Mouse (Mus musculus): ENCODE measurements around the gene 4930544D05Rik. TPM values are rescaled to one million over a fixed set of nuclear protein-coding genes. Genes with fewer than 3 reads are reported as not detected.

Gene 4930544D05Rik
- polyA plus RNA-seq, 1 experiment from 2014 or later = not detected

DNA sequence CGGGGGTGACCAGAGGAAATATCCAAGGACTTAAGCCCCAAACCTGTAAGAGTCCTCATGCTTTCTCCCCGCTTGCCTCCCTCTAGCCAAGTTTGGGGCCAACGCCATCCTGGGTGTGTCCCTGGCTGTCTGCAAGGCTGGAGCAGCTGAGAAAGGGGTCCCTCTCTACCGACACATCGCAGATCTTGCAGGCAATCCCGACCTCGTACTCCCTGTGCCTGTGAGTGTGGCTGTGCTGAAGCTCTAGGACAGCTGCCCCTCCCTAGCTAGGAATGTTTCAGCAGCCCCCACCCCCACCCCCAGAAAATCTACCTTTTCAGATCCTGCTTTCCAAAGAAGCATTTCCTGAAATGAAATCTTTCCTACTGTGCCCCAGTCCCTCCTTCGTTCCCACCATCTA lies 43.3 kb downstream of the 4930544D05Rik start:
- Histone ChIP-seq H3K27me3 (ENCODE audit: control insufficient read depth, insufficient read depth, low read length) (no peaks in the 10 kb centered on the region), H3K4me3 (ENCODE audit: low read depth, low read length) (no peak overlapping the region), H3K4me2 (ENCODE audit: low read depth) (no peak overlapping the region), H3K9ac (ENCODE audit: low read length) (no peak overlapping the region), H3K4me1 (ENCODE audit: control insufficient read depth, insufficient read depth, low read length) (peaks cover 9% of the 10 kb centered on the region), H3K36me3 (ENCODE audit: control insufficient read depth, insufficient read depth, low read length) (peaks cover 6% of the 10 kb centered on the region; the same call in 1 of the 2 replicates), H3K27ac (ENCODE audit: low read depth, low read length) (no peak overlapping the region), H3K9me3 (ENCODE audit: control insufficient read depth, low read length) (no peaks in the 10 kb centered on the region)
- DNase-seq (ENCODE audit: low spot score) (no peak), ATAC-seq (ENCODE audit: insufficient read depth, low FRiP score, low TSS enrichment) (no peak)
- 81% methylated on average over 8 of the region's 8 CpGs for WGBS

DNA sequence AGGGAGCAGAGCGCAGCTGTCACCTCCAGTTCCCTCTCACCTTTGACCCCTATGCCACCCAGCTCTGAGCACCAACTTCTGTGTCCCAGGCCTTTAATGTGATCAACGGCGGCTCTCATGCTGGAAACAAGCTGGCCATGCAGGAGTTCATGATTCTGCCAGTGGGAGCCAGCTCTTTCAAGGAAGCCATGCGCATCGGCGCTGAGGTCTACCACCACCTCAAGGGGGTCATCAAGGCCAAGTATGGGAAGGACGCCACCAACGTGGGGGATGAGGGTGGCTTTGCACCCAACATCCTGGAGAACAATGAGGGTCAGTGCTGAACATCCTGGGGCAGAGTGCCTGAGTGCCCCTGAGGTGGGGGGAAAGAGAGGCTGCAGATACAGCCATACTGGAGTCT lies 44.9 kb downstream of the 4930544D05Rik start:
- no peaks in the 10 kb centered on the region for H3K27me3 ChIP-seq (ENCODE audit: control insufficient read depth, insufficient read depth, low read length)
- no peak overlapping the region for H3K27ac ChIP-seq (ENCODE audit: low read depth, low read length)
- ATAC-seq (ENCODE audit: insufficient read depth, low FRiP score, low TSS enrichment) = no peak
- no peak for DNase-seq (ENCODE audit: low spot score)
- H3K4me1 ChIP-seq (ENCODE audit: control insufficient read depth, insufficient read depth, low read length) = peaks cover 9% of the 10 kb centered on the region
- no peak overlapping the region for H3K9ac ChIP-seq (ENCODE audit: low read length)
- H3K9me3 ChIP-seq (ENCODE audit: control insufficient read depth, low read length) = no peaks in the 10 kb centered on the region
- WGBS = 85% methylated on average over 8 of the region's 8 CpGs
- peaks cover 14% of the 10 kb centered on the region; the same call in 1 of the 2 replicates for H3K36me3 ChIP-seq (ENCODE audit: control insufficient read depth, insufficient read depth, low read length)
- no peak overlapping the region for H3K4me3 ChIP-seq (ENCODE audit: low read depth, low read length)
- no peak overlapping the region for H3K4me2 ChIP-seq (ENCODE audit: low read depth)

DNA sequence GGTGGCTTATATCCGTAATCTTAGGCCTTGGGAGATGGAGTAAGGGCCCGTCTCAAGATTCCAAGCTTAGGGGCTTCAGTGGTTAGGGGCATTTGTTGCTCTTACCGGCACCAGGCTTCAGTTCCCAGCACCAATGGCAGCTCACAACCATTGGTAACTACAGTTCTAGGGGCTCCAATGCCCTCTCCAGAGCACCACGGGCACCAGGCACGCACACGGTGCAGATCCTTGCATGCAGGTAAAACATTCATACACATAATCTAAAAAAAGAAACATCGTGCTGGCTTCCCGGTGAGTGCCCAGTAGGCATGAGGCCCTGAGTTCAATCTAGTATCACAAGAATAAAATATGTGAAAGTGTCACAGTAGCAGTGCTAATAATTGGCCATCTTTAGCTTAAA lies 47.5 kb downstream of the 4930544D05Rik start:
- no peak overlapping the region for H3K9ac ChIP-seq (ENCODE audit: low read length)
- H3K4me3 ChIP-seq (ENCODE audit: low read depth, low read length) = no peak overlapping the region
- H3K9me3 ChIP-seq (ENCODE audit: control insufficient read depth, low read length) = no peaks in the 10 kb centered on the region
- no peaks in the 10 kb centered on the region for H3K27me3 ChIP-seq (ENCODE audit: control insufficient read depth, insufficient read depth, low read length)
- no peak for ATAC-seq (ENCODE audit: insufficient read depth, low FRiP score, low TSS enrichment)
- H3K36me3 ChIP-seq (ENCODE audit: control insufficient read depth, insufficient read depth, low read length) = peaks cover 14% of the 10 kb centered on the region; the same call in 1 of the 2 replicates
- no peak overlapping the region for H3K4me2 ChIP-seq (ENCODE audit: low read depth)
- H3K27ac ChIP-seq (ENCODE audit: low read depth, low read length) = no peak overlapping the region
- DNase-seq (ENCODE audit: low spot score) = no peak
- WGBS = 93% methylated on average over 8 of the region's 8 CpGs
- 0 out of 2 replicates have a peak, but pooled peaks cover 4% of the 10 kb centered on the region for H3K4me1 ChIP-seq (ENCODE audit: control insufficient read depth, insufficient read depth, low read length)

DNA sequence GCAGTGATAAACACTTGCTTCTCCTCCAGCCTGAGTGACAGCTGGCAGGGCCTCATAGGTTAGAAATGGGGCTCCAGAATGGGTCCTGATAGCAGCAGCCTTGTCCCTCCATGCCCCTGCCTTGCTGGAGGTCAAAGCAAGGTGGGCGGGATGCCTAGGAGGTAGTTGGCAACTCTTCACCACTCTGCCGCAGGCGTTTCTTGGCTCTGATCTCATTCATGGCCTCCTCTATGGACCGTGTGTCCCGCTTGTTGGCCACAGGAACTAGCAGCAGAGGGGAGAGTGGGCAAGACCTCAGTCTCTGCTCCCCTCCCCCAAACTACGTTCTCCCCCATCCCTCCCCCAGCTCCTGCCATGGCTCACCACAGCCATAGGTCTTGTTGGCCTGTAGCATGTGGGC lies 48.3 kb downstream of the 4930544D05Rik start:
- ATAC-seq (ENCODE audit: insufficient read depth, low FRiP score, low TSS enrichment) (no peak), DNase-seq (ENCODE audit: low spot score) (no peak)
- Histone ChIP-seq H3K9ac (ENCODE audit: low read length) (no peak overlapping the region), H3K4me3 (ENCODE audit: low read depth, low read length) (no peak overlapping the region), H3K4me2 (ENCODE audit: low read depth) (no peak overlapping the region), H3K36me3 (ENCODE audit: control insufficient read depth, insufficient read depth, low read length) (peaks cover 14% of the 10 kb centered on the region; the same call in 1 of the 2 replicates), H3K27me3 (ENCODE audit: control insufficient read depth, insufficient read depth, low read length) (no peaks in the 10 kb centered on the region), H3K9me3 (ENCODE audit: control insufficient read depth, low read length) (no peaks in the 10 kb centered on the region), H3K27ac (ENCODE audit: low read depth, low read length) (no peak overlapping the region), H3K4me1 (ENCODE audit: control insufficient read depth, insufficient read depth, low read length) (0 out of 2 replicates have a peak, but pooled peaks cover 4% of the 10 kb centered on the region)
- WGBS = 93% methylated on average over 6 of the region's 6 CpGs

DNA sequence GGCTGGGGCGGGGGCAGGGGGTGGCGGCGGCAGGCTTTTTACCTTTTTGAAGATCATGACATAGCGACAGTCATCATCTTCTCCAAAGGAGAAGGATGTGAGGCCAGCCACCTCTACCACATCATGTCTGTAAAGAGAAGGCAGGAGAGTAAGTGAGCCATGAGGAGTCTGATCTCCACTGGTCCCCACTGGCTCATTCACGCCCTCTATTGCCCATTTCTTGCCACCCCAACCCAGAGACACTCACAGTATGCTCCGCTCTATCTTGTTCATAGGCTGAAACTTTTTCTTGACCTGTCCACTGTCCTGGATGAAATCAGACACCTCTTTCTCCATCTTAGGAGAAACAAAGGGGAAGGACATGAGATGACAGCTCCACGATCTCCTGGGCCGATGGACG lies 49.1 kb downstream of the 4930544D05Rik start:
- Histone ChIP-seq H3K4me2 (ENCODE audit: low read depth) (no peak overlapping the region), H3K9me3 (ENCODE audit: control insufficient read depth, low read length) (no peaks in the 10 kb centered on the region), H3K27ac (ENCODE audit: low read depth, low read length) (no peak overlapping the region), H3K4me3 (ENCODE audit: low read depth, low read length) (no peak overlapping the region), H3K36me3 (ENCODE audit: control insufficient read depth, insufficient read depth, low read length) (peaks cover 14% of the 10 kb centered on the region; the same call in 1 of the 2 replicates), H3K4me1 (ENCODE audit: control insufficient read depth, insufficient read depth, low read length) (0 out of 2 replicates have a peak, but pooled peaks cover 4% of the 10 kb centered on the region), H3K9ac (ENCODE audit: low read length) (no peak overlapping the region), H3K27me3 (ENCODE audit: control insufficient read depth, insufficient read depth, low read length) (no peaks in the 10 kb centered on the region)
- WGBS = 93% methylated on average over 9 of the region's 9 CpGs
- DNase-seq (ENCODE audit: low spot score) (no peak), ATAC-seq (ENCODE audit: insufficient read depth, low FRiP score, low TSS enrichment) (no peak)

Other genes with a start within 250 kb of the 4930544D05Rik start
- 38.3 and 41.8 TPM in 2 replicates for gene Pelp1, start 205.8 kb upstream of the 4930544D05Rik start, polyA plus RNA-seq (2014; fragmentation: Nextera tagmentation; extraction: Ambion mirVana)
- 24.2 and 31.0 TPM in 2 replicates for gene Arrb2, start 183.2 kb upstream of the 4930544D05Rik start, polyA plus RNA-seq (2014; fragmentation: Nextera tagmentation; extraction: Ambion mirVana)
- gene Med11, start 163.9 kb upstream of the 4930544D05Rik start, polyA plus RNA-seq (2014; fragmentation: Nextera tagmentation; extraction: Ambion mirVana) = 39.1 and 41.6 TPM in 2 replicates
- gene Zmynd15, start 156.4 kb upstream of the 4930544D05Rik start, polyA plus RNA-seq (2014; fragmentation: Nextera tagmentation; extraction: Ambion mirVana) = 0.19 TPM in 1 of 2 replicates, not detected in the other
- 0.84 and 0.93 TPM in 2 replicates for gene Cxcl16, start 155.9 kb upstream of the 4930544D05Rik start, polyA plus RNA-seq (2014; fragmentation: Nextera tagmentation; extraction: Ambion mirVana)
- gene Tm4sf5, start 110.6 kb upstream of the 4930544D05Rik start, polyA plus RNA-seq (2014; fragmentation: Nextera tagmentation; extraction: Ambion mirVana) = not detected in 2 replicates
- gene Vmo1, start 101.2 kb upstream of the 4930544D05Rik start, polyA plus RNA-seq (2014; fragmentation: Nextera tagmentation; extraction: Ambion mirVana) = 0.39 TPM in 1 of 2 replicates, not detected in the other
- 0.20 TPM in 1 of 2 replicates, not detected in the other for gene Gltpd2, start 96.7 kb upstream of the 4930544D05Rik start, polyA plus RNA-seq (2014; fragmentation: Nextera tagmentation; extraction: Ambion mirVana)
- gene Psmb6, start 90.5 kb upstream of the 4930544D05Rik start, polyA plus RNA-seq (2014; fragmentation: Nextera tagmentation; extraction: Ambion mirVana) = 898 and 923 TPM in 2 replicates
- not detected in 2 replicates for gene Gm40193, start 82.9 kb upstream of the 4930544D05Rik start, polyA plus RNA-seq (2014; fragmentation: Nextera tagmentation; extraction: Ambion mirVana)
- 2.9 and 4.0 TPM in 2 replicates for gene Pld2, start 75.8 kb upstream of the 4930544D05Rik start, polyA plus RNA-seq (2014; fragmentation: Nextera tagmentation; extraction: Ambion mirVana)
- 15.0 and 16.0 TPM in 2 replicates for gene Mink1, start 53.0 kb upstream of the 4930544D05Rik start, polyA plus RNA-seq (2014; fragmentation: Nextera tagmentation; extraction: Ambion mirVana)
- 0.41 TPM in 1 of 2 replicates, not detected in the other for gene Chrne, start 3.4 kb downstream of the 4930544D05Rik start, polyA plus RNA-seq (2014; fragmentation: Nextera tagmentation; extraction: Ambion mirVana)
- 1.3 and 1.6 TPM in 2 replicates for gene Gp1ba, start 23.3 kb downstream of the 4930544D05Rik start, polyA plus RNA-seq (2014; fragmentation: Nextera tagmentation; extraction: Ambion mirVana)
- gene Rnf167, start 31.4 kb downstream of the 4930544D05Rik start, polyA plus RNA-seq (2014; fragmentation: Nextera tagmentation; extraction: Ambion mirVana) = 86.4 and 92.9 TPM in 2 replicates
- gene Slc25a11, start 31.6 kb downstream of the 4930544D05Rik start, polyA plus RNA-seq (2014; fragmentation: Nextera tagmentation; extraction: Ambion mirVana) = 142 and 146 TPM in 2 replicates
- 1,399 and 1,464 TPM in 2 replicates for gene Pfn1, start 38.8 kb downstream of the 4930544D05Rik start, polyA plus RNA-seq (2014; fragmentation: Nextera tagmentation; extraction: Ambion mirVana)
- 39.3 and 48.9 TPM in 2 replicates for gene Eno3, start 41.4 kb downstream of the 4930544D05Rik start, polyA plus RNA-seq (2014; fragmentation: Nextera tagmentation; extraction: Ambion mirVana)
- gene Spag7, start 53.6 kb downstream of the 4930544D05Rik start, polyA plus RNA-seq (2014; fragmentation: Nextera tagmentation; extraction: Ambion mirVana) = 146 and 152 TPM in 2 replicates
- gene Camta2, start 72.3 kb downstream of the 4930544D05Rik start, polyA plus RNA-seq (2014; fragmentation: Nextera tagmentation; extraction: Ambion mirVana) = 10.7 and 10.8 TPM in 2 replicates
- 0.86 and 1.3 TPM in 2 replicates for gene Inca1, start 84.3 kb downstream of the 4930544D05Rik start, polyA plus RNA-seq (2014; fragmentation: Nextera tagmentation; extraction: Ambion mirVana)
- gene Kif1c, start 84.7 kb downstream of the 4930544D05Rik start, polyA plus RNA-seq (2014; fragmentation: Nextera tagmentation; extraction: Ambion mirVana) = 5.4 and 6.5 TPM in 2 replicates
- gene Zfp3, start 148.4 kb downstream of the 4930544D05Rik start, polyA plus RNA-seq (2014; fragmentation: Nextera tagmentation; extraction: Ambion mirVana) = 9.9 and 10.6 TPM in 2 replicates
- gene Scimp, start 196.7 kb downstream of the 4930544D05Rik start, polyA plus RNA-seq (2014; fragmentation: Nextera tagmentation; extraction: Ambion mirVana) = 0.29 TPM in 1 of 2 replicates, not detected in the other
- gene Rabep1, start 228.9 kb downstream of the 4930544D05Rik start, polyA plus RNA-seq (2014; fragmentation: Nextera tagmentation; extraction: Ambion mirVana) = 39.3 and 40.7 TPM in 2 replicates